Mouse (Mus musculus) ES-Bruce4 (cell line): ENCODE measurements around the gene Cdh13. TPM values are rescaled to one million over a fixed set of nuclear protein-coding genes. Genes with fewer than 3 reads are reported as not detected.

ENCODE experiments used
- H3K27ac ChIP-seq: 2 replicates; pipeline ENCODE4 v1.5.1; 2012; ENCODE audit warnings: low read length, inconsistent platforms; ENCODE audit not compliant: insufficient read depth
- H3K27me3 ChIP-seq: 2 replicates; pipeline ENCODE4 v1.6.1; 2012; ENCODE audit warnings: mild to moderate bottlenecking, low read length, inconsistent platforms; ENCODE audit not compliant: control insufficient read depth, poor library complexity, insufficient read depth, severe bottlenecking
- H3K36me3 ChIP-seq: 2 replicates; pipeline ENCODE4 v1.6.1; 2012; ENCODE audit warnings: inconsistent platforms, mild to moderate bottlenecking, low read length, moderate library complexity; ENCODE audit not compliant: control insufficient read depth, poor library complexity, insufficient read depth, severe bottlenecking
- H3K4me1 ChIP-seq: one replicate; pipeline ENCODE4 v1.8.1; 2011; ENCODE audit warnings: low read length; ENCODE audit not compliant: control insufficient read depth, insufficient read depth
- H3K4me3 ChIP-seq: 2 replicates; pipeline ENCODE4 v1.5.1; 2011; ENCODE audit warnings: low read depth, mild to moderate bottlenecking, low read length
- H3K9ac ChIP-seq: 2 replicates; pipeline ENCODE4 v1.6.1; 2012; ENCODE audit warnings: low read depth, mild to moderate bottlenecking, inconsistent platforms; ENCODE audit not compliant: poor library complexity, severe bottlenecking
- H3K9me3 ChIP-seq: replicated peaks from 2 replicates; pipeline ENCODE4 v1.6.1; 2012; ENCODE audit warnings: mild to moderate bottlenecking, low read length, inconsistent platforms; ENCODE audit not compliant: control insufficient read depth, poor library complexity, insufficient read depth, severe bottlenecking
- CTCF ChIP-seq: IDR thresholded peaks from one replicate; pipeline ENCODE4 v1.8.1; 2011; ENCODE audit warnings: low read depth, low read length
- EP300 ChIP-seq: IDR thresholded peaks from 2 replicates; pipeline ENCODE4 v1.6.1; 2011; ENCODE audit warnings: low read depth, low read length; ENCODE audit not compliant: insufficient read depth
- POLR2A ChIP-seq: IDR thresholded peaks from one replicate; pipeline ENCODE4 v1.8.1; 2011; ENCODE audit warnings: low read length; ENCODE audit not compliant: insufficient read depth
- polyA plus RNA-seq: library from polyadenylated mRNA; stranded (reverse); fragments of >200 nt; gene quantifications from 2 replicates; pipeline ENCODE4 v1.2.4, GENCODE M21; 2011; ENCODE audit warnings: low read depth; ENCODE audit not compliant: missing spikeins, insufficient read depth, insufficient read length

Cdh13 gene
- polyA plus RNA-seq, 1 experiment = 2.0 TPM

GRCm38 (mm10) chr8:119156454-119156921, 873.0 kb downstream of the Cdh13 start:
- TF ChIP-seq EP300 = no peak
- TF ChIP-seq POLR2A = no peak
- no peak for TF ChIP-seq CTCF
- no peaks in the 10 kb centered on the region for H3K9me3 ChIP-seq
- no peaks in the 10 kb centered on the region for H3K4me1 ChIP-seq
- H3K9ac ChIP-seq = no peak overlapping the region
- no peaks in the 10 kb centered on the region for H3K27me3 ChIP-seq
- H3K36me3 ChIP-seq = no peaks in the 10 kb centered on the region
- H3K27ac ChIP-seq = no peak overlapping the region
- H3K4me3 ChIP-seq = no peak overlapping the region

GRCm38 (mm10) chr8:119158628-119159027, 875.1 kb downstream of the Cdh13 start:
- no peak overlapping the region for H3K4me3 ChIP-seq
- no peaks in the 10 kb centered on the region for H3K9me3 ChIP-seq
- H3K27ac ChIP-seq = no peak overlapping the region
- H3K9ac ChIP-seq = no peak overlapping the region
- no peaks in the 10 kb centered on the region for H3K4me1 ChIP-seq
- no peaks in the 10 kb centered on the region for H3K36me3 ChIP-seq
- no peak for TF ChIP-seq EP300
- no peak for TF ChIP-seq CTCF
- TF ChIP-seq POLR2A = no peak
- no peaks in the 10 kb centered on the region for H3K27me3 ChIP-seq

GRCm38 (mm10) chr8:119159794-119160193, 876.3 kb downstream of the Cdh13 start:
- no peak overlapping the region for H3K4me3 ChIP-seq
- no peaks in the 10 kb centered on the region for H3K4me1 ChIP-seq
- H3K9me3 ChIP-seq = no peaks in the 10 kb centered on the region
- no peaks in the 10 kb centered on the region for H3K36me3 ChIP-seq
- no peak overlapping the region for H3K9ac ChIP-seq
- no peak overlapping the region for H3K27ac ChIP-seq
- TF ChIP-seq POLR2A = no peak
- TF ChIP-seq CTCF = no peak
- no peak for TF ChIP-seq EP300
- H3K27me3 ChIP-seq = no peaks in the 10 kb centered on the region

- no peaks in the 10 kb centered on the region for H3K4me1 ChIP-seq
- H3K27me3 ChIP-seq = no peaks in the 10 kb centered on the region
- 0 out of 2 replicates have a peak, but pooled peaks cover 3% of the 10 kb centered on the region for H3K9me3 ChIP-seq
- TF ChIP-seq CTCF (no peak), POLR2A (no peak), EP300 (no peak)
- no peak overlapping the region for H3K27ac ChIP-seq
- H3K36me3 ChIP-seq = no peaks in the 10 kb centered on the region
- no peak overlapping the region for H3K4me3 ChIP-seq
- H3K9ac ChIP-seq = no peak overlapping the region
Observed at GRCm38 (mm10) chr8:119164076-119164475, 880.5 kb downstream of the Cdh13 start.

- H3K9me3 ChIP-seq = no peaks in the 10 kb centered on the region
- H3K4me3 ChIP-seq = no peak overlapping the region
- H3K36me3 ChIP-seq = no peaks in the 10 kb centered on the region
- no peak overlapping the region for H3K9ac ChIP-seq
- no peaks in the 10 kb centered on the region for H3K27me3 ChIP-seq
- H3K27ac ChIP-seq = no peak overlapping the region
- no peak for TF ChIP-seq CTCF
- no peak for TF ChIP-seq POLR2A
- TF ChIP-seq EP300 = no peak
- no peaks in the 10 kb centered on the region for H3K4me1 ChIP-seq
Observed at GRCm38 (mm10) chr8:119177226-119177935, 893.8 kb downstream of the Cdh13 start.

- Histone ChIP-seq H3K36me3 (no peaks in the 10 kb centered on the region), H3K4me1 (no peaks in the 10 kb centered on the region), H3K27me3 (no peaks in the 10 kb centered on the region), H3K9ac (no peak overlapping the region), H3K27ac (no peak overlapping the region), H3K9me3 (no peaks in the 10 kb centered on the region), H3K4me3 (no peak overlapping the region)
- TF ChIP-seq EP300 (no peak), CTCF (no peak), POLR2A (no peak)
Observed at GRCm38 (mm10) chr8:119180626-119181025, 897.1 kb downstream of the Cdh13 start.
